Mouse (Mus musculus): ENCODE measurements around the gene Ccser1. TPM values are rescaled to one million over a fixed set of nuclear protein-coding genes. Genes with fewer than 3 reads are reported as not detected.
"Not testable (repeated sequence)": the region's sequence is repeated elsewhere in the genome, so short reads cannot be mapped to it uniquely, and the experiment has no call there.

Ccser1 gene
- polyA plus RNA-seq, 1 experiment from 2014 or later = 6.3 TPM

- 51% methylated on average over 5 of the region's 5 CpGs for WGBS
- no peaks in the 10 kb centered on the region for H3K36me3 ChIP-seq
- H3K4me3 ChIP-seq = no peak overlapping the region
- H3K9me3 ChIP-seq = no peaks in the 10 kb centered on the region
- H3K9ac ChIP-seq = no peak overlapping the region
- peaks cover 11% of the 10 kb centered on the region for H3K4me1 ChIP-seq
- no peak overlapping the region for H3K27ac ChIP-seq
- no peaks in the 10 kb centered on the region for H3K27me3 ChIP-seq
- no peak overlapping the region for H3K4me2 ChIP-seq
- no peak for ATAC-seq (ENCODE audit: insufficient number of reproducible peaks, insufficient read depth, low FRiP score, low TSS enrichment, low read depth)
These were observed 50.1 kb downstream of the Ccser1 start for GRCm38 (mm10) chr6:61230058-61230718.

- no peak for ATAC-seq (ENCODE audit: insufficient number of reproducible peaks, insufficient read depth, low FRiP score, low TSS enrichment, low read depth)
- no peak overlapping the region for H3K4me2 ChIP-seq
- H3K9me3 ChIP-seq = no peaks in the 10 kb centered on the region
- no peaks in the 10 kb centered on the region for H3K36me3 ChIP-seq
- H3K4me3 ChIP-seq = no peak overlapping the region
- 58% methylated on average over 5 of the region's 5 CpGs for WGBS
- no peak overlapping the region for H3K9ac ChIP-seq
- H3K4me1 ChIP-seq = peaks cover 11% of the 10 kb centered on the region
- H3K27ac ChIP-seq = no peak overlapping the region
- H3K27me3 ChIP-seq = no peaks in the 10 kb centered on the region
These were observed 52.9 kb downstream of the Ccser1 start for GRCm38 (mm10) chr6:61233060-61233459.

GRCm38 (mm10) chr6:61233548-61234187 lies 53.5 kb downstream of the Ccser1 start:
- no peaks in the 10 kb centered on the region for H3K9me3 ChIP-seq
- no peak overlapping the region for H3K4me2 ChIP-seq
- H3K4me3 ChIP-seq = no peak overlapping the region
- H3K9ac ChIP-seq = no peak overlapping the region
- H3K36me3 ChIP-seq = no peaks in the 10 kb centered on the region
- WGBS = 43% methylated on average over 5 of the region's 5 CpGs
- no peaks in the 10 kb centered on the region for H3K27me3 ChIP-seq
- peaks cover 11% of the 10 kb centered on the region for H3K4me1 ChIP-seq
- H3K27ac ChIP-seq = no peak overlapping the region
- no peak for ATAC-seq (ENCODE audit: insufficient number of reproducible peaks, insufficient read depth, low FRiP score, low TSS enrichment, low read depth)

GRCm38 (mm10) chr6:61240618-61241017 lies 60.5 kb downstream of the Ccser1 start:
- H3K27me3 ChIP-seq = no peaks in the 10 kb centered on the region
- ATAC-seq (ENCODE audit: insufficient number of reproducible peaks, insufficient read depth, low FRiP score, low TSS enrichment, low read depth) = no peak
- H3K4me3 ChIP-seq = no peak overlapping the region
- H3K9me3 ChIP-seq = no peaks in the 10 kb centered on the region
- H3K9ac ChIP-seq = no peak overlapping the region
- no peaks in the 10 kb centered on the region for H3K36me3 ChIP-seq
- H3K4me1 ChIP-seq = no peaks in the 10 kb centered on the region
- H3K27ac ChIP-seq = no peak overlapping the region
- no peak overlapping the region for H3K4me2 ChIP-seq
- WGBS = 76% methylated on average over 2 of the region's 2 CpGs

GRCm38 (mm10) chr6:61242556-61242955 lies 62.4 kb downstream of the Ccser1 start:
- H3K4me2 ChIP-seq = no peak overlapping the region
- no peak overlapping the region for H3K9ac ChIP-seq
- WGBS = 83% methylated on average over 3 of the region's 3 CpGs
- no peak overlapping the region for H3K27ac ChIP-seq
- no peaks in the 10 kb centered on the region for H3K36me3 ChIP-seq
- H3K9me3 ChIP-seq = no peaks in the 10 kb centered on the region
- no peak overlapping the region for H3K4me3 ChIP-seq
- no peaks in the 10 kb centered on the region for H3K27me3 ChIP-seq
- H3K4me1 ChIP-seq = no peaks in the 10 kb centered on the region
- no peak for ATAC-seq (ENCODE audit: insufficient number of reproducible peaks, insufficient read depth, low FRiP score, low TSS enrichment, low read depth)

GRCm38 (mm10) chr6:61246523-61246922 lies 66.4 kb downstream of the Ccser1 start:
- 64% methylated on average over 4 of the region's 4 CpGs for WGBS

DNA sequence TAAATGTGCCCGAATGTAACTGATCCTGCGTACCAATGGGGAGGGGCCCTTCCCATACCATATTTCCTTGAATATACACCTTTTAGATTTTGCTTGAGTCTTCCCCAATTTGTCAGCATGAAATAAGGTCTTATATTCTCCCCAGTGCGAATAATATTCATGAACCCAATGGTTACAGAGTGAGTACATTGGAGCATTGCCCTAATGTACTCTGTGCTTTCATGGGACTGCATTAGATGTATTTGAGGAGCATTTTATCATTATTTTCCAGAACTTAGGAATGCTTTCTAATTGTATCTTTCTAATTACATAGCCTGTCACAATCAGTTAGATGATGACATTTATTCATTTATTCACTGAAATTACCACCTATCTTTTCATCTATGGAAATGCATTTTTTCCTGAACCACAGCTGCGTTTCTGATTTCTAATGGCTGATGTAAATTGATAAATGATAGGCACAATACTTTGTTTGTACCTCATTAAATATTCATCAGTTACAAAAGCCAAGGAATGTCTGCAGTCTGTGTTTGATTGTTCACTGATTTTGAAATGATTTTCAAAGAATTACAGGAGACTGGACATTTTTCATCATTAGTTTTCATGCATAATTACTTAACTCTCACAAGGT lies 67.8 kb downstream of the Ccser1 start:
- Histone ChIP-seq H3K36me3 (no peaks in the 10 kb centered on the region), H3K27me3 (no peaks in the 10 kb centered on the region), H3K9ac (no peak overlapping the region), H3K27ac (no peak overlapping the region), H3K4me1 (no peaks in the 10 kb centered on the region), H3K4me2 (no peak overlapping the region), H3K4me3 (no peak overlapping the region), H3K9me3 (no peaks in the 10 kb centered on the region)
- ATAC-seq (ENCODE audit: insufficient number of reproducible peaks, insufficient read depth, low FRiP score, low TSS enrichment, low read depth) = no peak
- WGBS = 66% methylated on average over 4 of the region's 4 CpGs

More at GRCm38 (mm10) chr6:61246523-61246922, 66.4 kb downstream of the Ccser1 start:
- Histone ChIP-seq H3K27ac (no peak overlapping the region), H3K36me3 (no peaks in the 10 kb centered on the region), H3K4me2 (no peak overlapping the region), H3K27me3 (no peaks in the 10 kb centered on the region), H3K4me3 (no peak overlapping the region), H3K4me1 (no peaks in the 10 kb centered on the region), H3K9me3 (no peaks in the 10 kb centered on the region), H3K9ac (no peak overlapping the region)
- ATAC-seq (ENCODE audit: insufficient number of reproducible peaks, insufficient read depth, low FRiP score, low TSS enrichment, low read depth) = no peak

- no peak for ATAC-seq (ENCODE audit: insufficient number of reproducible peaks, insufficient read depth, low FRiP score, low TSS enrichment, low read depth)
- H3K4me1 ChIP-seq = no peaks in the 10 kb centered on the region
- WGBS = 70% methylated on average over 2 of the region's 2 CpGs
These were observed 68.6 kb downstream of the Ccser1 start for GRCm38 (mm10) chr6:61248700-61249099.

DNA sequence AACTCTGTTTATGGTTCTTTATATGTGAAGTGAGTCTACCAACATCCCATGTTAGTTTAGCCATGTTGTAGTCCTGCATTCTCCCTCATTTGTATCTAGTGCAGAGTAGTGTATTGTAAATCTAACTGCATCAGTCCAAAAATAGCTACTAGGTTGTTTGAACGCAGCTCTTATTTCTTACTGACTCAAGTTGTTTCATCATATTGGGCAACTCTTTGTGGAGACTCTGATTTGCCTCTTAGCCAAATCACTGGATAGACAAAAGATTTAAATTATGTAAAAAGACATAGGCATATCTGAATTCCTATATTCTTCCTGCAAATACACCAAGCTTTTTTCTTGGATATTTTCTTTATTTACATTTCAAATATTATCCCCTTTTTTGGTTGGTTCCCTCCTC lies 71.1 kb downstream of the Ccser1 start:
- Histone ChIP-seq H3K27me3 (no peaks in the 10 kb centered on the region), H3K4me1 (no peaks in the 10 kb centered on the region), H3K36me3 (no peaks in the 10 kb centered on the region), H3K9me3 (no peaks in the 10 kb centered on the region), H3K27ac (no peak overlapping the region), H3K4me2 (no peak overlapping the region), H3K9ac (no peak overlapping the region), H3K4me3 (no peak overlapping the region)
- 85% methylated on average over 1 of the region's 1 CpGs for WGBS
- no peak for ATAC-seq (ENCODE audit: insufficient number of reproducible peaks, insufficient read depth, low FRiP score, low TSS enrichment, low read depth)

More at GRCm38 (mm10) chr6:61248700-61249099, 68.6 kb downstream of the Ccser1 start:
- H3K9me3 ChIP-seq = no peaks in the 10 kb centered on the region
- H3K36me3 ChIP-seq = no peaks in the 10 kb centered on the region
- H3K27ac ChIP-seq = no peak overlapping the region
- no peak overlapping the region for H3K4me3 ChIP-seq
- no peak overlapping the region for H3K9ac ChIP-seq
- no peak overlapping the region for H3K4me2 ChIP-seq
- no peaks in the 10 kb centered on the region for H3K27me3 ChIP-seq

DNA sequence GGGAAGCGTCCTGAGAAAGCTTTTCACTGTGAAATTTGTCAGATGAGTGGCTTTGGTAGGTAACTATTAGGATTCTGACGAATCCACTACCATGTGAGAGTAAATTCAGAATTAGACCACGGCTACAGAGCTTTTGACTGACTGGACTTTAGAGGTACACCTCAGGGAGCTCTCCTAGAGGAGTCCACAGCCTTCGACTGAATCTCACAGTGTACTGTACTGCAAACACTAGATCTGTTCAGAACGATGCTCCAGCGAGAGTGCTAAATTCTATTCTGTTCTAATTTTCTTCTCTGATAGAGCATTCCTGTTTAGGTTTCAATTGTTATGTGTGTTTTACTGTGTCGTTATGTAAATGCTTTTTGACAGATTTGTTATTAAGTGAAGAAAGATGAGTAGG lies 72.8 kb downstream of the Ccser1 start:
- Histone ChIP-seq H3K27ac (no peak overlapping the region), H3K4me1 (no peaks in the 10 kb centered on the region), H3K9ac (no peak overlapping the region), H3K27me3 (no peaks in the 10 kb centered on the region), H3K4me3 (no peak overlapping the region), H3K36me3 (no peaks in the 10 kb centered on the region), H3K9me3 (no peaks in the 10 kb centered on the region), H3K4me2 (no peak overlapping the region)
- 85% methylated on average over 7 of the region's 7 CpGs for WGBS
- ATAC-seq (ENCODE audit: insufficient number of reproducible peaks, insufficient read depth, low FRiP score, low TSS enrichment, low read depth) = no peak

GRCm38 (mm10) chr6:61255874-61256273 lies 75.8 kb downstream of the Ccser1 start:
- not testable (repeated sequence) for H3K27ac ChIP-seq; H3K36me3 ChIP-seq; H3K27me3 ChIP-seq; H3K4me3 ChIP-seq; H3K4me1 ChIP-seq; ATAC-seq (ENCODE audit: insufficient number of reproducible peaks, insufficient read depth, low FRiP score, low TSS enrichment, low read depth); H3K9ac ChIP-seq; H3K4me2 ChIP-seq; H3K9me3 ChIP-seq
- WGBS = 78% methylated on average over 1 of the region's 1 CpGs
